Mouse (Mus musculus) hindbrain, embryonic 12.5 days (tissue): ENCODE data around the gene Abca13. TPM values are rescaled to one million over a fixed set of nuclear protein-coding genes. Genes with fewer than 3 reads are reported as not detected.
"Not testable (repeated sequence)": the region's sequence is repeated elsewhere in the genome, so short reads cannot be mapped to it uniquely, and the experiment has no call there.

ENCODE experiments used
- ATAC-seq: fragments of 200-750 bp; cut with Nextera tagmentation; 2 replicates; pipeline ENCODE4 v1.8.0; 2017; ENCODE audit warnings: moderate TSS enrichment; ENCODE audit not compliant: low FRiP score
- H3K27ac ChIP-seq: fragments of 300-500 bp; sonication (generic); 2 replicates; pipeline ENCODE4 v1.5.1; 2016; ENCODE audit warnings: mild to moderate bottlenecking
- H3K27me3 ChIP-seq: fragments of 300-500 bp; sonication (generic); 2 replicates; pipeline ENCODE4 v1.6.1; 2016; ENCODE audit warnings: mild to moderate bottlenecking
- H3K36me3 ChIP-seq: fragments of 300-500 bp; sonication (generic); 2 replicates; pipeline ENCODE4 v1.6.1; 2016; ENCODE audit warnings: mild to moderate bottlenecking
- H3K4me1 ChIP-seq: fragments of 300-500 bp; sonication (generic); 2 replicates; pipeline ENCODE4 v1.6.1; 2016
- H3K4me2 ChIP-seq: fragments of 300-500 bp; sonication (generic); replicated peaks from 2 replicates; pipeline ENCODE4 v1.6.1; 2016; ENCODE audit warnings: mild to moderate bottlenecking
- H3K4me3 ChIP-seq: fragments of 300-500 bp; sonication (generic); 2 replicates; pipeline ENCODE4 v1.5.1; 2016; ENCODE audit warnings: mild to moderate bottlenecking
- H3K9ac ChIP-seq: fragments of 300-500 bp; sonication (generic); 2 replicates; pipeline ENCODE4 v1.6.1; 2016; ENCODE audit warnings: mild to moderate bottlenecking, moderate library complexity
- H3K9me3 ChIP-seq: fragments of 300-500 bp; sonication (generic); replicated peaks from 2 replicates; pipeline ENCODE4 v1.6.1; 2016; ENCODE audit warnings: mild to moderate bottlenecking
- WGBS: fragments of 180-500 bp; shearing (Covaris S2); methylation state at CpG from one replicate; pipeline ENCODE4 v1.1.7; 2016; 5-methylcytosine and 5-hydroxymethylcytosine counted together
- polyA plus RNA-seq: library from polyadenylated mRNA; unstranded; fragments of >200 nt; fragmentation: Nextera tagmentation; extraction: Ambion mirVana; gene quantifications from 2 replicates; pipeline ENCODE4 v1.2.1, GENCODE M21; 2016

The Abca13 gene
- 0.04 TPM in 1 of 2 replicates, not detected in the other for polyA plus RNA-seq

DNA sequence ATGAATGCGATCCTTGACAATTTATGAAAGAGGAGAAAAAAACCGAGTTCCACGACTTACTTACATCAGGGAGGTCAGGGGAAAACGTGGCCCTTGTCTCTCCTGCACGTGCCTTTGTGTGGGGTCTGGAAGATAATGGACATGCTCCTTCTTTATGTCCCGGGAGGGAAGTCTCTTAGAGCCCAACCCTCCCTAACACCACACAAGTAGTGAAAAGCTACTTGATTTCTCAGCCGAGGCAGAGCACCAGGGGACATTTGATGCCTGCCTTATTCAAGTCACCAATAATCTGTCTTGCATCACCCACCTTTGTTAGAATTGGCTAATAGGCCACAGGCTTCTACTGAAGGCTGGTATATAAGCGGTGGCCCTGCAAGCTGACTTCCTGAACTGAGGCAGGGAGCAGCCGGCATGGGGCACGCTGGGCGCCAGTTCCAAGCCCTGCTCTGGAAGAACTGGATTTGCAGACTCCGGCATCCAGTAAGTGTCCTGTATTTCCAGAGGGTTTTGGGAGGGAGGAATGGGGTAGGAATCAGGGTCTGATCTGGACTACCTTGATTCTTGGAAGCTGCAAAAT, at the start of gene Abca13:
Abca13 (plus strand) TSS at position 388 of the 577 bp plus-strand sequence.
- Histone ChIP-seq H3K27ac (no peak within 1 kb of the TSS), H3K4me3 (no peak within 1 kb of the TSS), H3K9me3 (no peaks in the 10 kb centered on the region), H3K4me1 (0 out of 2 replicates have a peak, but pooled peaks cover 7% of the 10 kb centered on the region), H3K27me3 (peaks cover 3% of the 10 kb centered on the region), H3K4me2 (no peak within 1 kb of the TSS), H3K36me3 (no peaks in the 10 kb centered on the region), H3K9ac (no peak within 1 kb of the TSS)
- 38% methylated on average over 12 of the region's 12 CpGs for WGBS
- ATAC-seq: no peak

DNA sequence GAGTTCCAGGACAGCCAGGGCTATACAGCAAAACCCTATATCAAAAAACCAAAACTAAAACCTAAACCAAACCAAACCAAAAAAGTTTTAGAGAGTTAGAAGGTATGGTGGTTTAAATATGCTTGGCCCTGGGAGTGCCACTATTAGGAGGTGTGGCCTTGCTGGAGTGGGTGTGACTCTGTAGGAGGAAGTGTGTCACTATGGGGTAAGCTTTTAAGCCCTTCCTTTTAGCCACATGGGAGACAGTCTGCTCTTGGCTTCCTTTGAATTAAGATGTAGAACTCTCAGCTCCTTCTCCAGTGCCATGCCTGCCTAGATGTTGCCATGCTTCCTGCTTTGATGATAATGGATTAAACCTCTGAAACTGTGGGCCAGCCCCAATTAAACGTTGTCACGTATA, 46.6 kb upstream of the Abca13 start:
- H3K27ac ChIP-seq: no peak overlapping the region
- no peaks in the 10 kb centered on the region for H3K27me3 ChIP-seq
- ATAC-seq: no peak
- H3K9me3 ChIP-seq: no peaks in the 10 kb centered on the region
- WGBS: 95% methylated on average over 2 of the region's 2 CpGs
- no peaks in the 10 kb centered on the region for H3K36me3 ChIP-seq
- no peaks in the 10 kb centered on the region for H3K4me1 ChIP-seq
- H3K4me2 ChIP-seq: no peak overlapping the region
- H3K9ac ChIP-seq: no peak overlapping the region
- H3K4me3 ChIP-seq: no peak overlapping the region

- no peak overlapping the region for H3K9ac ChIP-seq
Measured at GRCm38 (mm10) chr11:9146115-9146514, 45.6 kb upstream of the Abca13 start.

GRCm38 (mm10) chr11:9146683-9147082, 45.1 kb upstream of the Abca13 start:
- Histone ChIP-seq H3K4me3 (no peak overlapping the region), H3K27ac (no peak overlapping the region), H3K9ac (no peak overlapping the region), H3K9me3 (no peaks in the 10 kb centered on the region), H3K27me3 (no peaks in the 10 kb centered on the region), H3K4me2 (no peak overlapping the region), H3K36me3 (no peaks in the 10 kb centered on the region), H3K4me1 (no peaks in the 10 kb centered on the region)
- 87% methylated on average over 1 of the region's 1 CpGs for WGBS
- ATAC-seq: no peak

More at GRCm38 (mm10) chr11:9146115-9146514, 45.6 kb upstream of the Abca13 start:
- no peak for ATAC-seq
- Histone ChIP-seq H3K27me3 (no peaks in the 10 kb centered on the region), H3K27ac (no peak overlapping the region), H3K4me2 (no peak overlapping the region), H3K4me3 (no peak overlapping the region), H3K36me3 (no peaks in the 10 kb centered on the region), H3K4me1 (no peaks in the 10 kb centered on the region), H3K9me3 (no peaks in the 10 kb centered on the region)
- WGBS: 91% methylated on average over 4 of the region's 4 CpGs

DNA sequence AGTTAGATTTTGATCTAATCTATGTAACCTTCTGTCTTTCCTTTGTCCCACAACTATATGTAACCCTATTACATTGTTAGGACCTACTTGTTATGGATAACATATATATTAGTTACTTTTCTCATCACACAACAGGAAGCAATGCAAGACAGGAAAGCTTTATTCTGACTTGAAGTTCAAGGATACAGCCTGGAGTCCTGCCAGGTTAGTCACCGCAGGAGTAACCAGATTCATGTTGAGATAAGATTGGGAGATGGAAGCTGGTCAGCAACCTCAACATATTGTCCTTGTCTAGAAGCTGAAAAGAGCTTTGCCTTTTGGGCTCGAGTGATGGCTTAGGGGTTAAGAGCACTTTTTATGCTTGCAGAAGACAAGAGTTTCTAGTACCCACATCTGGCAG, 43.5 kb upstream of the Abca13 start:
- H3K4me1 ChIP-seq: no peaks in the 10 kb centered on the region
- no peaks in the 10 kb centered on the region for H3K27me3 ChIP-seq
- no peak overlapping the region for H3K27ac ChIP-seq
- H3K9ac ChIP-seq: no peak overlapping the region
- H3K36me3 ChIP-seq: no peaks in the 10 kb centered on the region
- no peak overlapping the region for H3K4me2 ChIP-seq
- ATAC-seq: no peak
- H3K9me3 ChIP-seq: no peaks in the 10 kb centered on the region
- 86% methylated on average over 2 of the region's 2 CpGs for WGBS
- H3K4me3 ChIP-seq: no peak overlapping the region

GRCm38 (mm10) chr11:9150403-9150802, 41.3 kb upstream of the Abca13 start:
- 79% methylated on average over 25 of the region's 25 CpGs for WGBS
- H3K4me2 ChIP-seq, H3K4me1 ChIP-seq, H3K36me3 ChIP-seq, H3K27me3 ChIP-seq, H3K4me3 ChIP-seq, H3K9ac ChIP-seq, H3K9me3 ChIP-seq, ATAC-seq, H3K27ac ChIP-seq: not testable (repeated sequence)

DNA sequence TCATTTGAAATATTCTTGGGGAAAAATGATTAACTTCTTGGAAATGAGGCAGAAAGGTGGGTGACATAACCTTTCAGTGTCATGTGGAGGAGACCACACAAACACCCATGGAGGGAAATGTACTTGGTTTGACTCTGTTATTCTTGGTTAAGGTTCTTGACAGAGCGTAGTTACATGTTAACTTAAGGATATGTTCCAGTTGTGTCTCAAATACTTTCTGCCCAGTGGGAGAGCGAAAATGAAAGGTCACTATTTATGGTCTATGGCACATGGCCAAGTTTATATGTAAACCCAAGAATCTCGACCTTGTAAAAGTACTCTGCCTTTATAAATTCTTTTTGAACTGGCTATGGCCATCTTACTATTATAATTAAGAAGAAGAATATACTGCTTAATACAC, 31.8 kb upstream of the Abca13 start:
- no peak overlapping the region for H3K9ac ChIP-seq
- 64% methylated on average over 3 of the region's 3 CpGs for WGBS
- H3K27ac ChIP-seq: no peak overlapping the region
- no peaks in the 10 kb centered on the region for H3K27me3 ChIP-seq
- H3K4me3 ChIP-seq: no peak overlapping the region
- no peaks in the 10 kb centered on the region for H3K4me1 ChIP-seq
- H3K4me2 ChIP-seq: no peak overlapping the region
- no peaks in the 10 kb centered on the region for H3K9me3 ChIP-seq
- ATAC-seq: no peak
- no peaks in the 10 kb centered on the region for H3K36me3 ChIP-seq

GRCm38 (mm10) chr11:9167331-9167730, 24.4 kb upstream of the Abca13 start:
- no peaks in the 10 kb centered on the region for H3K4me1 ChIP-seq
- H3K27me3 ChIP-seq: no peaks in the 10 kb centered on the region
- H3K27ac ChIP-seq: no peak overlapping the region
- H3K9me3 ChIP-seq: no peaks in the 10 kb centered on the region
- ATAC-seq: no peak
- H3K9ac ChIP-seq: no peak overlapping the region
- H3K4me2 ChIP-seq: no peak overlapping the region
- H3K36me3 ChIP-seq: no peaks in the 10 kb centered on the region
- no peak overlapping the region for H3K4me3 ChIP-seq
- 87% methylated on average over 2 of the region's 2 CpGs for WGBS

DNA sequence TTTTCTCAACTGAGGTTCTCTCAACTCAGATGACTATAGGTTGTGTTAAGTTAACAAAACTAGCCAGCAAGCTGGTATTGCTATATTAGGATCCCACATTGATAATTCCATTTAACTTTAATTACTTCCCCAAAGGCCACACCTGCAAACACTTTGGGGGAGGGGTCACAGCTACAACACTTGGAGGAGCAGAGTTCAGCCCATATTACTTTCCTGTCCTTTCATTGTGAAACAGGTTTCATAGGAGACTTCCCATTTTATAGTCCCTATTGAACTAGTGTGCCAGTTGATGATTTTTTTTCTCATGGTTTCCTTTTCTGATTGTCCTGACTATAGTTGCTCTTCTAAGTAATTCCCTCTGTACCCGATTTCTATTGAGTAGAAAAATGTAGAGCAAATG, 10.3 kb upstream of the Abca13 start:
- no peak for ATAC-seq
- H3K4me2 ChIP-seq: no peak overlapping the region
- WGBS: 91% methylated on average over 1 of the region's 1 CpGs
- H3K9me3 ChIP-seq: no peaks in the 10 kb centered on the region
- no peaks in the 10 kb centered on the region for H3K36me3 ChIP-seq
- no peak overlapping the region for H3K4me3 ChIP-seq
- no peaks in the 10 kb centered on the region for H3K27me3 ChIP-seq
- no peak overlapping the region for H3K9ac ChIP-seq
- H3K27ac ChIP-seq: no peak overlapping the region
- no peaks in the 10 kb centered on the region for H3K4me1 ChIP-seq

- not testable (repeated sequence) for H3K9me3 ChIP-seq
Measured at GRCm38 (mm10) chr11:9189471-9189870, 2.3 kb upstream of the Abca13 start.

DNA sequence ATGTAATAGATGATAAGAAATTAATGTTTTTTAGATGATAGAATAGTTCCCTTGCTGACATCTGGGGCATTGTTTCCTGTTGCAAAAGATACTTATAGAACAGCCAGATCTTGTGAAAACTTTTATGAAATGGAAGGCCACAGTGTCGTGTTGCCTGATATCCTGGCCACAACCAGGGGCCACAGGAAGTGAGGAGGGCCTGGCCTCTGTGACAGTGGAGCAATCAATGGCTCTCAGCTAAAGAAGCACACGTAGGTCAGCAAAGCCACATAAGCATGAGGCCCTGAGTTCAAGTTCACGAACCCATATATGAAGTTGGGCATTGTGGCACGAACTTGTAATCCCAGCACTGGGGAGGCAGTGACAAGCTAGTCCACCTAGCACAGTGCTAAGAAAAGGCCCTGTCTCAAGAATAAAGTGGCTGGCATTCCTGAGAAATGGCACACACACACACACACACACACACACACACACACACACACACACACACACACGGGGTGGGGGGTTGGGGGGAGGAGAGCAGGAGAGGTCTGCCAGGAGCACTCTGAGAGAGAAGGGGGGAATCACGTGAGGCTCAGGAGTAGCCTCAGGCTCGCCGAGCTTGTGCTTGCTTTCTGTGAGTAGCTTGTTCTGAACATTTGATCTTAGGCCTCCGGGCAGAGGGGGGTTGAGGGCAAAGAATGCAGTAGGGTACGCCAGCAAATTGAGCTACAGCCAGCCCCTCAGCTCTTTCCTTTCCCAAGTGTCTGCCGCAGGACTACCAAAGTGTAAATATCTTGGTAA, 779 bp upstream of the Abca13 start:
- Histone ChIP-seq H3K4me2 (no peak overlapping the region), H3K4me1 (0 out of 2 replicates have a peak, but pooled peaks cover 7% of the 10 kb centered on the region), H3K9me3 (no peaks in the 10 kb centered on the region), H3K4me3 (no peak overlapping the region), H3K36me3 (no peaks in the 10 kb centered on the region), H3K27ac (no peak overlapping the region), H3K9ac (no peak overlapping the region), H3K27me3 (peaks cover 3% of the 10 kb centered on the region)
- ATAC-seq: peak; percentile 32; the same call in 1 of the 2 replicates
- WGBS: 48% methylated on average over 10 of the region's 11 CpGs

More at GRCm38 (mm10) chr11:9189471-9189870, 2.3 kb upstream of the Abca13 start:
- H3K4me1 ChIP-seq, ATAC-seq, H3K27me3 ChIP-seq, H3K36me3 ChIP-seq, H3K27ac ChIP-seq, H3K4me3 ChIP-seq, H3K9ac ChIP-seq, H3K4me2 ChIP-seq: not testable (repeated sequence)

- no peak for ATAC-seq
- Histone ChIP-seq H3K27ac (no peak overlapping the region), H3K9ac (no peak overlapping the region), H3K36me3 (no peaks in the 10 kb centered on the region), H3K4me2 (no peak overlapping the region), H3K4me1 (0 out of 2 replicates have a peak, but pooled peaks cover 7% of the 10 kb centered on the region), H3K4me3 (no peak overlapping the region), H3K27me3 (no peaks in the 10 kb centered on the region; the same call in 1 of the 2 replicates), H3K9me3 (no peaks in the 10 kb centered on the region)
- 93% methylated on average over 3 of the region's 3 CpGs for WGBS
Measured at GRCm38 (mm10) chr11:9194861-9195260, 3.1 kb downstream of the Abca13 start.

- no peaks in the 10 kb centered on the region for H3K36me3 ChIP-seq
- H3K27ac ChIP-seq: no peak overlapping the region
- no peaks in the 10 kb centered on the region for H3K27me3 ChIP-seq
- no peak overlapping the region for H3K4me2 ChIP-seq
- H3K9me3 ChIP-seq: no peaks in the 10 kb centered on the region
- 73% methylated on average over 2 of the region's 2 CpGs for WGBS
- ATAC-seq: no peak
- no peak overlapping the region for H3K4me3 ChIP-seq
- no peaks in the 10 kb centered on the region for H3K4me1 ChIP-seq
- no peak overlapping the region for H3K9ac ChIP-seq
Measured at GRCm38 (mm10) chr11:9199868-9200267, 8.1 kb downstream of the Abca13 start.
